Mouse (Mus musculus): ENCODE measurements around the gene Zp3.

GRCm38 (mm10) chr5:135958367-135958766 lies 21.5 kb upstream of the Zp3 start:
- no peak for TF ChIP-seq CTCF (IDR thresholded peaks at IDR 0.05; ENCODE audit: extremely low read depth, insufficient read length, insufficient replicate concordance, low read depth, low read length)
- TF ChIP-seq POLR2A (IDR thresholded peaks at IDR 0.05; ENCODE audit: low read depth, low read length), result no peak

All from small intestine, adult 2 months (tissue).